Mouse (Mus musculus) heart, postnatal 0 days (tissue): ENCODE measurements around the gene Ntrk3.

ENCODE experiments used
- CTCF ChIP-seq: IDR thresholded peaks from 2 replicates; pipeline ENCODE4 v1.5.1; 2016; ENCODE audit warnings: antibody characterized with exemption, control low read depth, low read depth
- EP300 ChIP-seq: IDR thresholded peaks from 2 replicates; pipeline ENCODE4 v1.6.1; 2016; ENCODE audit warnings: antibody characterized with exemption, low read depth

GRCm38 (mm10) chr7:78449909-78450592 is 287.8 kb downstream of the Ntrk3 start:
- TF ChIP-seq CTCF (no peak), EP300 (no peak)
